Mouse (Mus musculus) forebrain, embryonic 14.5 days (tissue): ENCODE measurements around the gene Foxl1. TPM values are rescaled to one million over a fixed set of nuclear protein-coding genes. Genes with fewer than 3 reads are reported as not detected.

Source experiments
- ATAC-seq: fragments of 200-750 bp; cut with Nextera tagmentation; 2 replicates; pipeline ENCODE4 v1.8.0; 2017; ENCODE audit warnings: mild to moderate bottlenecking, moderate library complexity
- DNase-seq: peaks from one replicate; pipeline ENCODE4 v3.0.0-alpha.2; 2015; ENCODE audit warnings: low spot score
- H3K27ac ChIP-seq: fragments of 300-500 bp; sonication (generic); 2 replicates; pipeline ENCODE4 v1.5.1; 2014; ENCODE audit warnings: low read depth, mild to moderate bottlenecking, control low read depth, low read length, moderate library complexity
- H3K27me3 ChIP-seq: fragments of 300-500 bp; sonication (generic); replicated peaks from 2 replicates; pipeline ENCODE4 v1.6.1; 2014; ENCODE audit warnings: low read length, control low read depth, mixed read lengths; ENCODE audit not compliant: control insufficient read depth, insufficient read depth
- H3K36me3 ChIP-seq: fragments of 300-500 bp; sonication (generic); 2 replicates; pipeline ENCODE4 v1.6.1; 2014; ENCODE audit warnings: low read length, control low read depth; ENCODE audit not compliant: control insufficient read depth, insufficient read depth
- H3K4me1 ChIP-seq: fragments of 300-500 bp; sonication (generic); 2 replicates; pipeline ENCODE4 v1.6.1; 2014; ENCODE audit warnings: antibody characterized with exemption, low read length, control low read depth; ENCODE audit not compliant: control insufficient read depth, insufficient read depth
- H3K4me2 ChIP-seq: fragments of 300-500 bp; sonication (generic); 2 replicates; pipeline ENCODE4 v1.6.1; 2014; ENCODE audit warnings: mild to moderate bottlenecking, control low read depth, low read length
- H3K4me3 ChIP-seq: fragments of 300-500 bp; sonication (generic); 2 replicates; pipeline ENCODE4 v1.5.1; 2014; ENCODE audit warnings: low read depth, low read length, control low read depth
- H3K9ac ChIP-seq: fragments of 300-500 bp; sonication (generic); 2 replicates; pipeline ENCODE4 v1.6.1; 2014; ENCODE audit warnings: mild to moderate bottlenecking, low read length, control low read depth, moderate library complexity
- H3K9me3 ChIP-seq: fragments of 300-500 bp; sonication (generic); replicated peaks from 2 replicates; pipeline ENCODE4 v1.6.1; 2016; ENCODE audit warnings: low read length, control low read depth, mixed read lengths; ENCODE audit not compliant: control insufficient read depth
- WGBS: fragments of 180-500 bp; shearing (Covaris S2); extraction: QIAGEN DNeasy Blood & Tissue Kit; methylation state at CpG from one replicate; pipeline ENCODE4 v1.1.7; 2014; 5-methylcytosine and 5-hydroxymethylcytosine counted together
- polyA plus RNA-seq: library from polyadenylated mRNA; unstranded; fragments of >200 nt; fragmentation: Nextera tagmentation; extraction: Ambion mirVana; gene quantifications from 2 replicates; pipeline ENCODE4 v1.2.1, GENCODE M21; 2014

The Foxl1 gene
- polyA plus RNA-seq, 1 experiment from 2014 or later, result 0.13 TPM

- Histone ChIP-seq H3K4me2 (no peak overlapping the region), H3K4me3 (no peak overlapping the region), H3K4me1 (no peaks in the 10 kb centered on the region), H3K9me3 (no peaks in the 10 kb centered on the region), H3K27ac (no peak overlapping the region), H3K36me3 (no peaks in the 10 kb centered on the region), H3K9ac (no peak overlapping the region), H3K27me3 (peaks cover 73% of the 10 kb centered on the region)
- no peak for DNase-seq
- no peak for ATAC-seq
- WGBS, result 0% methylated on average over 1 of the region's 1 CpGs
Measured at GRCm38 (mm10) chr8:121090716-121091115, 37.0 kb upstream of the Foxl1 start.

GRCm38 (mm10) chr8:121092141-121092540 lies 35.6 kb upstream of the Foxl1 start:
- Histone ChIP-seq H3K36me3 (0 out of 2 replicates have a peak, but pooled peaks cover under 1% of the 10 kb centered on the region), H3K9ac (no peak overlapping the region), H3K4me1 (no peaks in the 10 kb centered on the region), H3K4me3 (no peak overlapping the region), H3K27me3 (peaks cover 58% of the 10 kb centered on the region), H3K9me3 (no peaks in the 10 kb centered on the region), H3K4me2 (no peak overlapping the region), H3K27ac (no peak overlapping the region)
- no peak for DNase-seq
- 32% methylated on average over 6 of the region's 6 CpGs for WGBS
- ATAC-seq, result peak; percentile 19; the same call in 1 of the 2 replicates

DNA sequence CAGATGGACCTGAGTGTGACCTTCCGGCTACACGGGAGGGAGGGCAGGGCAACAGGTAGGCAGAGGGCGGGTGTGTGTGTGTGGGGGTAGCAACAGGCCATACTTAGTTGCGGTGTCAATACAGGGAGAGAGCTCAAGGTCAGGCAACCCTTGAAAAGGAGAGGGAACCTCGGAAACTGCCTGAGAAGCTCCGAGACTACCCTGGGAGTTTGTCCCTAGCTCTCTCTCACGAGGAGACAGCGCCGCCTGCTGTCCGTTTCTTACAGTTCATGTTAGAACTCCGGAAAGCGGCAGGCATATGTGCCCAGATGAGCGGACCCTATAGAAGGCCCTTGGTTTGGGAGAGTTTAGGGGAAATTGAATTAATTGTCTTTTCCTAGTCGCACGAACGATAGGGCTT lies 35.1 kb upstream of the Foxl1 start:
- peaks cover 54% of the 10 kb centered on the region for H3K27me3 ChIP-seq
- 6% methylated on average over 16 of the region's 16 CpGs for WGBS
- ATAC-seq (peak; percentile 78), DNase-seq (peak; percentile 93)
- H3K4me2 ChIP-seq, result no peak overlapping the region
- peaks cover 5% of the 10 kb centered on the region for H3K36me3 ChIP-seq
- no peaks in the 10 kb centered on the region for H3K9me3 ChIP-seq
- no peaks in the 10 kb centered on the region for H3K4me1 ChIP-seq
- H3K9ac ChIP-seq, result no peak overlapping the region
- H3K27ac ChIP-seq, result no peak overlapping the region
- no peak overlapping the region for H3K4me3 ChIP-seq

- H3K9me3 ChIP-seq, result no peaks in the 10 kb centered on the region
- peaks cover 13% of the 10 kb centered on the region for H3K36me3 ChIP-seq
- DNase-seq, result no peak
- 67% methylated on average over 6 of the region's 6 CpGs for WGBS
- no peak for ATAC-seq
- no peak overlapping the region for H3K4me2 ChIP-seq
- H3K4me1 ChIP-seq, result no peaks in the 10 kb centered on the region
- no peak overlapping the region for H3K4me3 ChIP-seq
- no peak overlapping the region for H3K9ac ChIP-seq
- peaks cover 46% of the 10 kb centered on the region for H3K27me3 ChIP-seq
- H3K27ac ChIP-seq, result no peak overlapping the region
Measured at GRCm38 (mm10) chr8:121093496-121093895, 34.2 kb upstream of the Foxl1 start.

DNA sequence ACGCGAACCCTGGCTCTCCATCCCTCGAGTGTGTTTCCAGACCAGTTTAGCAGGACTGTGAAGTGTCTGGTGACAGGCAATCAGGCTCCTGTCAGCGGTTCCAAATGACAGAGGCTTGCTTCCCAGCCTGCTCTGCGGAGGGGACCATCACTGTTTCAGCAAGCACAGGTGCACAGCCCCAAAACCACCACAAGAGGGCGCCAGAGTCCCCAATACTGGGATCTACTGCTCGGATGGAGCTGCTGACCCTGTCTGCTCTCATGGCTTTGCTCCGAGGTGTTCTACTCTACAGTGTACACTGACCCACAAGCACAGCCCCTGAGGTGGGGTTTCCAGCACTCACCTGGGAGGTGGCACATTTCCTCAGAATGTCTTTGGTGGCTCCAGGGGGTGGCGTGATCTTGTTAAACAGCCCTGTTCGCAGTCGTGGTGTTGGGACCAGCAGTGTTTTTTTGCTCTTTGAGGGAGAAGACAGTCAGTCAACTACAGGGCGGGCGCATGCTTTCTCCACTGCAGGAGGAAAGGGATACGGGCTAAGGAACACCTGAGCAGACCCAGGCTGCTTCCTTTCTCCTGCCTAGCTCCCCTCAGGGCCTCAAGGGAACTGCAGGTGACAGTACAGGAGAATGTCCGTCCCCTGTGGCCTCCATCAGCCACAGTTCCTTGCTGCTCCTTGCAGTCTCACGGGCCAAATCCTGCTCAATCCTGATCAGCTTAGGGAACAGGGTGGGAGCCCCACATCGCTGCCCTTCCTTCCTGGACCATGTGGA lies 23.5 kb upstream of the Foxl1 start:
- Histone ChIP-seq H3K9ac (no peak overlapping the region), H3K4me1 (peaks cover 6% of the 10 kb centered on the region; the same call in 1 of the 2 replicates), H3K4me3 (no peak overlapping the region), H3K27me3 (no peaks in the 10 kb centered on the region), H3K36me3 (peaks cover 51% of the 10 kb centered on the region), H3K4me2 (no peak overlapping the region), H3K9me3 (no peaks in the 10 kb centered on the region), H3K27ac (no peak overlapping the region)
- 51% methylated on average over 17 of the region's 17 CpGs for WGBS
- DNase-seq (peak; percentile 84), ATAC-seq (no peak)

DNA sequence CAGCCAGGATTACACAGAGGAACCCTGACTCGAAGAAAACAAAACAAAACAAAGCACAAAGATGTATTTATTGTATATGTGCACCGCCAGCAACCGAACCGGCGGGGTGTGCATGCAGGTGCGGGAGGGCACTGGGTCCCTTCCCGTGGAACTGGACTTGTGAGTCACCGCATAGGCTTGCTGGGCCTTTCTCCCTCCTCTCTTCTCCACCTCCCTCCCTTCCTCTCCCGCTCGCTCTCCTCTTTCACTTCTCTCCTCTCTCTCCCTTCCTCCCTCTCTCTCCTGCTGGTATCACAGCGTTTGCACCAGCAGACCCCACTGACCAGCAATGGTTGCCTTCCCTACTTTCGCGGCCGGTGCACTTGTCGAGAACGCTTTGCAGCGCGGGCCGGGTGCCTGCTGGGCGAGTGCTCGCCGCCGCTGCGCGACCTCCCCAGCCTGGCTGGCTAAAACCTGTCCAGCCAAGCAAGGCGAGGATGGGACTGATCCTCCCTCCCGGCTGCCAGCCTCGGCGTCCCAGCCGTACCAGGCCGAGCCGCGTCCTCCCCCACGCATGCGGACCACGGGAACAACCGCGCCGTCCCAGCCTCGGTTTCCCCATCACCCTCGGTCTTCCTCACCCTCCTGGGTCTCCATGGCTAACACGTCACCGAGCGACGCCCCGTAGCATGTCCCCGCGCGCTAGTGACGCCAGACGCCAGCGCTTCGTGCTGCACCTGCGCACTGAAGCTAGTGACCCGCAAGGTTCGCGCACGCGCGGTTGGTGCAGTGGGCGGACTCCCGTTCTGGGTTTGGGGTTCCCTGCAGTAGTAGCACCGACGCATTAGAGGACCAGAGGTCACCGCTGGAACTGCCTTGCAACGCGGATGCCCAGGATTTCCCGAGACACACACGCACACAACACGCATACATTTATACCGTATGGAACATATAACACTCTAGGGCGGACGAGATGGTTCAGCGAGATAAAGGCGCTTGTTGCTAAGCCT lies 19.8 kb upstream of the Foxl1 start, which contains the start of gene Mthfsd:
Mthfsd (minus strand) TSS at position 725 of the 989 bp plus-strand sequence.
- WGBS, result 1% methylated on average over 74 of the region's 75 CpGs
- Histone ChIP-seq H3K36me3 (peaks cover 15% of the 10 kb centered on the region), H3K4me3 (peak within 1 kb of the TSS; percentile 79), H3K27me3 (no peaks in the 10 kb centered on the region; the same call in 1 of the 2 replicates), H3K27ac (peak within 1 kb of the TSS; percentile 28; the same call in 1 of the 2 replicates), H3K9ac (peak within 1 kb of the TSS; percentile 85), H3K4me2 (peak within 1 kb of the TSS; percentile 82), H3K4me1 (peaks cover 6% of the 10 kb centered on the region; the same call in 1 of the 2 replicates), H3K9me3 (no peaks in the 10 kb centered on the region)
- DNase-seq (peak; percentile 99), ATAC-seq (peak; percentile 96)

DNA sequence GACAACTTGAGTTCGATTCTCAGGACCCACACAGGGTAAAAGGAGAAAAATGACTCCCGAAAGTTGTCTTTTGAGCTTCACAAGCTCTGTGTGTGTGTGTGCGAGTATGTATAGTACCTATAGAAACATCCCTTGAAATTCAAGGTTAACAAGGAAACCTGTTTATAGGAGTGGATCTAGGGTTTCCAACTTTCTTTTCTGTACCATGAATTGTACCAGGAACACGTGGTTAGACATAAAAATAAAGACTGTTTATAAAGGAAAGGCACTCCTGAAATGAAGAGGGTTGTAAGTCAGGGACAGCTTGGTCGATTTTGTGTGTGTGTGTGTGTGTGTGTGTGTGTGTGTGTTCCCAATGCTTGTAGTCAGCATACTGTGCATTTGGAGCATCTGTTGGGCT lies 19.1 kb upstream of the Foxl1 start:
- Histone ChIP-seq H3K27ac (no peak overlapping the region), H3K4me1 (peaks cover 6% of the 10 kb centered on the region; the same call in 1 of the 2 replicates), H3K9me3 (no peaks in the 10 kb centered on the region), H3K36me3 (peaks cover 10% of the 10 kb centered on the region; the same call in 1 of the 2 replicates), H3K27me3 (peaks cover 3% of the 10 kb centered on the region), H3K9ac (peak overlapping the region; percentile 85), H3K4me2 (peak overlapping the region; percentile 82), H3K4me3 (peak overlapping the region; percentile 79)
- WGBS, result 10% methylated on average over 5 of the region's 5 CpGs
- ATAC-seq (no peak), DNase-seq (no peak)

GRCm38 (mm10) chr8:121111145-121111907 lies 16.4 kb upstream of the Foxl1 start:
- Histone ChIP-seq H3K4me3 (no peak overlapping the region), H3K4me1 (peaks cover 6% of the 10 kb centered on the region; the same call in 1 of the 2 replicates), H3K36me3 (no peaks in the 10 kb centered on the region), H3K9ac (no peak overlapping the region), H3K27me3 (peaks cover 30% of the 10 kb centered on the region), H3K27ac (no peak overlapping the region), H3K9me3 (no peaks in the 10 kb centered on the region), H3K4me2 (no peak overlapping the region)
- DNase-seq (no peak), ATAC-seq (no peak)
- 47% methylated on average over 7 of the region's 7 CpGs for WGBS
